Mouse (Mus musculus) frontal cortex, postnatal 10 days (tissue): ENCODE results near the gene Phlda2.
A peak's percentile ranks its signal among the peaks of the same experiment; 100 is the strongest.

Experiments used
- DNase-seq, 2 experiments: peaks; one replicate each; pipeline ENCODE4 v3.0.0; 2022; ENCODE audit warnings: low spot score in 2 of 2, mixed read lengths in 1 of 2

The Phlda2 gene

DNA sequence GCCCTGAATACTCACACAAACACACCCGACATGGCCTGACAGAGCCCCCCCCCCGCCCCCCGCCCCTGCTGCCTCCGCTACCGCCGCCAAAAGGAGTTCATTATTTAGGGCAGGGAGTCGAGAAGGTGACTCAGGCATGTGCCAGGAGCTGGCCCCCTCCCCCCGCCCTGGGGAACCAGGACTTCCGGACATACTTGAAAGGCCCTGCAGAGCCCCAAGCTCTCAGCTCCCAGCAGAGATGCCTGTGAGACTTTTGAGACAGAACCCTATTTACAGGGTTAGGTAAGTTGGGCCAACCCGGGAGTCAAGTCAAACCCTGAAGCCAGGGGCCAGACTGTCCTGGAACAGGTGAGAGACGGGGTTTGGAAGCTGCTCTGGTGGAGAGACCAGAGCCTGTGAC, 41.0 kb downstream of the Phlda2 start:
- no peak for DNase-seq

DNA sequence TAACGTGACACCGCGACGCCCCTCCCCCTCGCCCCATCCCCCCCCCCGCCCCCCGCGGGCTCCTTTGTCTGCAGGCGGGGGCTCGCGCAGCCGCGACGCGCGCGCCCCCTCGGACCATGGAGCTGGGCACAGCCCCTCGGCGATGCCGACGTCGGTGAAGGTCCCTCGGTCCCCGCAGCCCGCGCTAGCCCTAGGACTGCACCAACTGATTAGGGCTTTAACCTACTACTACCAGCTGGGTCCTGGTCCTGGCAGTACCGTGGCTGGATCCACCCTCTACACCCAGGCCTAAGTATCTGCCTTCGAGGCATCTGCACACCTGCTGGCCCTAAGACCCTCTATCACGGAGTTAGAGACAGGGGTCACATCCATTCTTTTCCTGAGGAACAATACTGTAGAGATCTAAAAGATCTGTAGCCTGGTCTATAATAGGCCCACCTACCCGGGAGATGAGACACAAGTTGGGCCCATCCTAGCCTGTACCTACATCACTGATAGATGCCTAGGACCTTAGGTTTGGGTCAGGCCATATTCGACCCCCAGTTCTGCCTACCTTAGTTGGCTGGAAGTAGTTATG, 41.6 kb downstream of the Phlda2 start:
- no peak for DNase-seq

- peak; percentile 77 to 80 for DNase-seq
Observed at GRCm38 (mm10) chr7:143460874-143461273, 42.1 kb downstream of the Phlda2 start, which contains the start of gene Cdkn1c. Gene Cdkn1c, minus strand, starts transcription at chr7:143461050.

GRCm38 (mm10) chr7:143460217-143460834, 42.6 kb downstream of the Phlda2 start:
- no peak for DNase-seq

DNA sequence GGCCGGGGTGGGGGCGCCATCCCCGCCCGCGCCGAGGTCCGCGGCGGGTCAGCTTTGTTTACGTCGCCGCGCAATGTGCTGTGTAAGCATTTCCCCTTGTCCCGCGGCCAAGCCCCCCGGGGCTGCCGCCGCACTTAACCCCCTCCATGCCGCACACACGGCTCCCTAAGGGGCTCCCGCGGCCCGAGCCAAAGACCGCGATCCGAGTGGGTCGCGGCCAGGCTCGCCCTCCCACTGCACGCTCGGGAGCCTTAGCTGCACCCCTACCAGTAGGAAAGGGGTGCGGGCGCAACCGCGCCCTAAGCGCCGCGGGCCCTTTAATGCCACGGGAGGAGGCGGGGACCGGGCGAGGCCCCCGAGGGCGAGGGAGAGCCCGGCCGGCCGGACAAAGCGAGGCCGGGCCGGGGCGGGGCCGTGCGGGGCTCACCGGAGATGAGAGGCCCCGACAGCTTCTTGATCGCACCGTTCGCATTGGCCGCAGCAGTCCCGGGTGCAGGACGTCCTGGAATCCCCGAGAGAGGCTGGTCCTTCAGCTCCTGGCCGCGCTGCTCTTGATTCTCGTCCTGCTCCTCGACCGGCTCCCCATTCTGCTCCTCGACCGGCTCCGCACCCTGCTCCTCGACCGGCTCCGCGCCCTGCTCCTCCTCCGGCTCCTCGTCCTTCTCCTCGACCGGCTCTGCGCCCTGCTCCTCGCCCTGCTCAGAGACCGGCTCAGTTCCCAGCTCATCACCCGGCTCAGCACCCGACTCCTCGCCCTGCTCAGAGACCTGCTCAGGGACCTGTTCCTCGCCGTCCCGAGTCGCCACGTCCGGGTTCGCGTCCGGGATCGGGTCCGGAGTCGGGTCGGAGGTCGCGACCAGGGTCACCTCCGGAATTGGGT, 43.4 kb downstream of the Phlda2 start:
- DNase-seq, result no peak

GRCm38 (mm10) chr7:143458963-143459331, 44.0 kb downstream of the Phlda2 start:
- DNase-seq, result no peak
